In genomic region chr5:16237972-16238371, GRCm38 (mm10) we compare ENCODE assay signal across 7 mouse cellular contexts.
DNase-seq lines count a peak whose midpoint lies in the region; ATAC-seq and TF ChIP-seq lines count a peak whose summit lies in the region.

No protein-coding gene starts in this region.

- no peak overlapping the region for H3K9ac ChIP-seq in liver, postnatal 0 days (replicated peaks)

- TF ChIP-seq EP300 in liver, postnatal 0 days (IDR thresholded peaks at IDR 0.05; ENCODE audit: low read depth), result no peak

- H3K36me3 ChIP-seq in liver, postnatal 0 days (replicated peaks; ENCODE audit: insufficient read depth, low read length), result no peaks in the 10 kb centered on the region

- H3K27ac ChIP-seq in liver, postnatal 0 days (ENCODE audit: low read depth), result no peak overlapping the region

- H3K4me3 ChIP-seq in liver, postnatal 0 days (ENCODE audit: low read depth, low read length), result no peak overlapping the region

- peak; percentile 10 for DNase-seq in NIH3T3 (ENCODE audit: low read depth)
- DNase-seq in adrenal gland, postnatal 14 days, result peak; percentile 74
- DNase-seq in heart, adult 9 months (ENCODE audit: low spot score in 2 of 2), result peak; percentile 64 to 75
- peak; percentile 16 for DNase-seq in liver, postnatal 0 days
- peak; percentile 11 for DNase-seq in ovary, postnatal 10 days (ENCODE audit: low spot score)
- no peak for DNase-seq in spleen, postnatal 36 days (ENCODE audit: low spot score in 2 of 2)

- ATAC-seq in liver, postnatal 0 days, result no peak
- no peak for ATAC-seq in frontal cortex, adult (ENCODE audit: low TSS enrichment)

- H3K4me2 ChIP-seq in liver, postnatal 0 days (ENCODE audit: low read depth, low read length), result no peak overlapping the region

- no peaks in the 10 kb centered on the region for H3K9me3 ChIP-seq in liver, postnatal 0 days (ENCODE audit: low read length)

- 64% methylated on average over 5 of the region's 5 CpGs for WGBS in liver, postnatal 0 days (ENCODE audit: insufficient replicate concordance)

- TF ChIP-seq CTCF in liver, postnatal 0 days (IDR thresholded peaks at IDR 0.05; ENCODE audit: low read depth), result no peak

- H3K27me3 ChIP-seq in liver, postnatal 0 days (ENCODE audit: insufficient read depth, low read length), result no peaks in the 10 kb centered on the region

- no peaks in the 10 kb centered on the region for H3K4me1 ChIP-seq in liver, postnatal 0 days (ENCODE audit: insufficient read depth)

Comparison
In these comparisons a context has a peak if more than half of its experiments do, and no peak if none do; other contexts are left out.
1. DNase-seq: peak in NIH3T3 (single experiment), adrenal gland, postnatal 14 days (single experiment), heart, adult 9 months (2 of 2), liver, postnatal 0 days (single experiment) and ovary, postnatal 10 days (single experiment); none in spleen, postnatal 36 days (0 of 2).